Mouse (Mus musculus) lung, postnatal 0 days (tissue): Measurements from ENCODE around the gene Prss41.

Source experiments
- CTCF ChIP-seq: IDR thresholded peaks from 2 replicates; pipeline ENCODE4 v1.5.1; 2016; ENCODE audit warnings: antibody characterized with exemption, mild to moderate bottlenecking
- EP300 ChIP-seq: IDR thresholded peaks from 2 replicates; pipeline ENCODE4 v1.6.1; 2016; ENCODE audit warnings: antibody characterized with exemption, mild to moderate bottlenecking, control low read depth

DNA sequence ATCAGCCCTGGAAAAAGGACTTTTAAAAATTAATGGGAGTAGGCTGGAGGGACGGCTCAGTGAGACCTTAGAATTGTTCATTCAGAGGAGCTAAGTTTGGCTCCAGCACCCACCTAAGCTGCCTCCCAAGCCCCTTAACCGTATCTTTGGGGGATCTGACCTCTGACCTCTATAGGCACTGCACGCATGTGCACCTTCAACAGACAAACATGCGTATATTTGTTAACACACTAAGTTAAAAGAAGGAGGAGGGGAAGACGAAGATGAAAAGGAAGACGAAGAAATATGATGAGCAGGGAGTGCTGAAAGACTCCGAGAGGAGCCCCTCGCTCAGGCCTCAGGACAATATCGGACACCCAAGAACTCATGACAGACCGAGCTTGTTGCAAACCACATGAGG lies 42.3 kb downstream of the Prss41 start:
- no peak for TF ChIP-seq EP300
- no peak for TF ChIP-seq CTCF
